Mouse (Mus musculus) myocyte (in vitro differentiated cells): ENCODE data around the gene Iqschfp. TPM values are rescaled to one million over a fixed set of nuclear protein-coding genes. Genes with fewer than 3 reads are reported as not detected.

Experiments
- H3K27me3 ChIP-seq: one replicate; pipeline ENCODE4 v1.6.1; 2011; ENCODE audit not compliant: control insufficient read depth, insufficient read depth, insufficient read length
- H3K36me3 ChIP-seq: one replicate; pipeline ENCODE4 v1.6.1; 2011; ENCODE audit not compliant: control insufficient read depth, insufficient read depth
- H3K4me2 ChIP-seq: one replicate; pipeline ENCODE4 v1.6.1; 2011; ENCODE audit warnings: low read depth, control low read depth
- H3K4me3 ChIP-seq: one replicate; pipeline ENCODE4 v1.5.1; 2011; ENCODE audit warnings: mild to moderate bottlenecking, control low read depth, moderate library complexity
- H3K79me2 ChIP-seq: one replicate; pipeline ENCODE4 v1.6.1; 2011; ENCODE audit not compliant: control insufficient read depth, insufficient read depth
- H3ac ChIP-seq: one replicate; pipeline ENCODE4 v1.6.1; 2011; ENCODE audit not compliant: control insufficient read depth, insufficient read length
- CEBPB ChIP-seq: IDR thresholded peaks from 2 replicates; pipeline ENCODE4 v1.6.1; 2011; ENCODE audit warnings: mild to moderate bottlenecking, moderate library complexity; ENCODE audit not compliant: poor library complexity, insufficient read depth, severe bottlenecking
- E2F4 ChIP-seq: IDR thresholded peaks from one replicate; pipeline ENCODE4 v1.6.1; 2011; ENCODE audit warnings: mild to moderate bottlenecking, control low read depth, moderate library complexity; ENCODE audit not compliant: insufficient read depth
- MAX ChIP-seq: IDR thresholded peaks from one replicate; pipeline ENCODE4 v1.6.1; 2011; ENCODE audit warnings: low read depth, mild to moderate bottlenecking, control low read depth
- MYOD1 ChIP-seq, 3 experiments: IDR thresholded peaks; one replicate each; pipeline ENCODE4 v1.6.1; 2011; ENCODE audit warnings: control low read depth in 2 of 3, low read depth in 2 of 3, mild to moderate bottlenecking in 2 of 3, moderate library complexity in 1 of 3; ENCODE audit not compliant: insufficient read length in 2 of 3, control insufficient read depth in 1 of 3
- MYOG ChIP-seq, 3 experiments: IDR thresholded peaks; one replicate each; pipeline ENCODE4 v1.6.1; 2011; ENCODE audit warnings: control low read depth in 2 of 3, low read depth in 2 of 3, mild to moderate bottlenecking in 2 of 3; ENCODE audit not compliant: insufficient read length in 2 of 3, control insufficient read depth in 1 of 3, insufficient read depth in 1 of 3
- POLR2A ChIP-seq: IDR thresholded peaks from one replicate; pipeline ENCODE4 v1.6.1; 2011; ENCODE audit warnings: low read depth, mild to moderate bottlenecking, control low read depth, moderate library complexity; ENCODE audit not compliant: insufficient read length
- POLR2AphosphoS2 ChIP-seq: IDR thresholded peaks from one replicate; pipeline ENCODE4 v1.6.1; 2011; ENCODE audit warnings: low read depth, control low read depth; ENCODE audit not compliant: insufficient read length
- REST ChIP-seq: IDR thresholded peaks from one replicate; pipeline ENCODE4 v1.6.1; 2011; ENCODE audit warnings: mild to moderate bottlenecking, control low read depth, moderate library complexity; ENCODE audit not compliant: insufficient read depth, insufficient read length
- SRF ChIP-seq: IDR thresholded peaks from one replicate; pipeline ENCODE4 v1.6.1; 2011; ENCODE audit warnings: low read depth; ENCODE audit not compliant: control insufficient read depth, insufficient read length
- TCF12 ChIP-seq: IDR thresholded peaks from one replicate; pipeline ENCODE4 v1.6.1; 2011; ENCODE audit warnings: mild to moderate bottlenecking, control low read depth; ENCODE audit not compliant: poor library complexity, insufficient read depth, severe bottlenecking
- TCF3 ChIP-seq: IDR thresholded peaks from one replicate; pipeline ENCODE4 v1.6.1; 2011; ENCODE audit warnings: low read depth, control low read depth; ENCODE audit not compliant: insufficient read length
- USF1 ChIP-seq: IDR thresholded peaks from one replicate; pipeline ENCODE4 v1.6.1; 2011; ENCODE audit warnings: low read depth, mild to moderate bottlenecking, control low read depth, moderate library complexity
- polyA plus RNA-seq: library from polyadenylated mRNA; unstranded; fragments of >200 nt; fragmentation: generic; extraction: Trizol; gene quantifications from one replicate; pipeline ENCODE4 v1.2.1, GENCODE M21; 2012; ENCODE audit warnings: missing spikeins

Gene Iqschfp
- polyA plus RNA-seq, 1 experiment: not detected

- no peak overlapping the region for H3K4me3 ChIP-seq
- TF ChIP-seq CEBPB (no peak), TCF12 (no peak), REST (no peak), USF1 (no peak), POLR2A (no peak), TCF3 (no peak), MYOD1 (IDR thresholded peaks at IDR 0.05; ENCODE audit: control insufficient read depth in 1 of 3, insufficient read length in 2 of 3, low read depth in 2 of 3) (no peak), SRF (no peak), E2F4 (no peak), MYOG (IDR thresholded peaks at IDR 0.05; ENCODE audit: control insufficient read depth in 1 of 3, insufficient read depth in 1 of 3, insufficient read length in 2 of 3, low read depth in 2 of 3) (no peak), MAX (no peak), POLR2AphosphoS2 (no peak)
- H3K79me2 ChIP-seq: no peaks in the 10 kb centered on the region
- H3K36me3 ChIP-seq: no peaks in the 10 kb centered on the region
- H3ac ChIP-seq: no peak overlapping the region
- H3K27me3 ChIP-seq: peaks cover 14% of the 10 kb centered on the region
- no peak overlapping the region for H3K4me2 ChIP-seq
Measured at GRCm38 (mm10) chr3:68420927-68421326, 528.9 kb downstream of the Iqschfp start.

- no peak overlapping the region for H3ac ChIP-seq
- no peaks in the 10 kb centered on the region for H3K79me2 ChIP-seq
- peaks cover 14% of the 10 kb centered on the region for H3K27me3 ChIP-seq
- H3K4me2 ChIP-seq: no peak overlapping the region
- H3K4me3 ChIP-seq: no peak overlapping the region
- TF ChIP-seq MYOD1 (IDR thresholded peaks at IDR 0.05; ENCODE audit: control insufficient read depth in 1 of 3, insufficient read length in 2 of 3, low read depth in 2 of 3) (no peak), CEBPB (no peak), REST (no peak)
- no peaks in the 10 kb centered on the region for H3K36me3 ChIP-seq
Measured at GRCm38 (mm10) chr3:68421849-68422248, 529.8 kb downstream of the Iqschfp start.

GRCm38 (mm10) chr3:68428081-68428480, 536.0 kb downstream of the Iqschfp start:
- Histone ChIP-seq H3ac (no peak overlapping the region), H3K4me3 (no peak overlapping the region), H3K27me3 (peaks cover 29% of the 10 kb centered on the region), H3K36me3 (no peaks in the 10 kb centered on the region), H3K79me2 (no peaks in the 10 kb centered on the region), H3K4me2 (no peak overlapping the region)
- TF ChIP-seq CEBPB (no peak), MAX (no peak), SRF (no peak), MYOG (IDR thresholded peaks at IDR 0.05; ENCODE audit: control insufficient read depth in 1 of 3, insufficient read depth in 1 of 3, insufficient read length in 2 of 3, low read depth in 2 of 3) (no peak), MYOD1 (IDR thresholded peaks at IDR 0.05; ENCODE audit: control insufficient read depth in 1 of 3, insufficient read length in 2 of 3, low read depth in 2 of 3) (no peak), POLR2AphosphoS2 (no peak), TCF12 (no peak), REST (no peak), USF1 (no peak), TCF3 (no peak), POLR2A (no peak), E2F4 (no peak)

- peaks cover 13% of the 10 kb centered on the region for H3K27me3 ChIP-seq
- H3ac ChIP-seq: no peak overlapping the region
- H3K4me3 ChIP-seq: no peak overlapping the region
- H3K36me3 ChIP-seq: no peaks in the 10 kb centered on the region
- no peaks in the 10 kb centered on the region for H3K79me2 ChIP-seq
- H3K4me2 ChIP-seq: no peak overlapping the region
- no peak for TF ChIP-seq CEBPB
- no peak for TF ChIP-seq TCF3
Measured at GRCm38 (mm10) chr3:68434435-68434834, 542.4 kb downstream of the Iqschfp start.

GRCm38 (mm10) chr3:68434897-68435296, 542.9 kb downstream of the Iqschfp start:
- H3K27me3 ChIP-seq: peaks cover 9% of the 10 kb centered on the region

More at GRCm38 (mm10) chr3:68434897-68435296, 542.9 kb downstream of the Iqschfp start:
- Histone ChIP-seq H3ac (no peak overlapping the region), H3K4me3 (no peak overlapping the region), H3K4me2 (no peak overlapping the region), H3K36me3 (no peaks in the 10 kb centered on the region), H3K79me2 (no peaks in the 10 kb centered on the region)
- TF ChIP-seq REST (no peak), USF1 (no peak), MAX (no peak), E2F4 (no peak), SRF (no peak), POLR2AphosphoS2 (no peak), TCF12 (no peak), CEBPB (no peak), MYOG (IDR thresholded peaks at IDR 0.05; ENCODE audit: control insufficient read depth in 1 of 3, insufficient read depth in 1 of 3, insufficient read length in 2 of 3, low read depth in 2 of 3) (no peak)
